Mouse (Mus musculus) olfactory bulb, adult 2 months (tissue): Measurements from ENCODE around the gene Dhrs11.

Source experiments
- CTCF ChIP-seq: fragments of 200-500 bp; IDR thresholded peaks from 2 replicates; pipeline ENCODE4 v1.5.1; 2012; ENCODE audit warnings: low read depth, mild to moderate bottlenecking, low read length, moderate library complexity; ENCODE audit not compliant: insufficient read depth
- POLR2A ChIP-seq: fragments of 200-500 bp; IDR thresholded peaks from 2 replicates; pipeline ENCODE4 v1.6.1; 2012; ENCODE audit warnings: mild to moderate bottlenecking, low read depth, low read length, moderate library complexity; ENCODE audit not compliant: insufficient read depth

DNA sequence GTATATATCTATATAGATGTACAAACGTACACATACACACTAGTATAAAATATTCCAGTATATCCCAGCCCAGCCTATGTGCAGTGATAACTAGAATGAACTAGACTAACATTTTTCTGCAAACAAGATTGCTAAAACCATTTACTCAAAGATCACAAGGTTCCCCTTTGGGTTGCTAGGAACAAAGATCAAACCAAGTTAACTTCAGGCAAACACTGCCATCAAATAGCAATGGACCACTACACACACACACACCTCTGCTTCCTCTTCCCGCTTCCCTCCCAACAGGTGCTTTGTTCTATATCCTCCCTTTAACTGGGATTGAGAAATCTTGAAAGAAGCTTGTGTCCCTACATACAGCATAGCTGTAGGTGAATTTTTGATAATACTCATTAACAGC, 38.8 kb upstream of the Dhrs11 start:
- TF ChIP-seq POLR2A, result no peak
- TF ChIP-seq CTCF, result no peak
